Mouse (Mus musculus) C2C12 (cell line): ENCODE measurements around the gene Nfatc4. TPM values are rescaled to one million over a fixed set of nuclear protein-coding genes. Genes with fewer than 3 reads are reported as not detected.

Experiments used
- H3K27me3 ChIP-seq: one replicate; pipeline ENCODE4 v1.6.1; 2011; ENCODE audit not compliant: control insufficient read depth, insufficient read depth, insufficient read length
- H3K36me3 ChIP-seq: one replicate; pipeline ENCODE4 v1.6.1; 2011; ENCODE audit not compliant: control insufficient read depth, insufficient read depth
- H3K4me3 ChIP-seq: one replicate; pipeline ENCODE4 v1.5.1; 2011; ENCODE audit warnings: mild to moderate bottlenecking, control low read depth; ENCODE audit not compliant: poor library complexity, insufficient read depth, severe bottlenecking
- H3K79me2 ChIP-seq: one replicate; pipeline ENCODE4 v1.6.1; 2011; ENCODE audit not compliant: control insufficient read depth, insufficient read depth
- H3K79me3 ChIP-seq: one replicate; pipeline ENCODE4 v1.6.1; 2011; ENCODE audit warnings: low read depth, control low read depth
- H3ac ChIP-seq: one replicate; pipeline ENCODE3; 2011; ENCODE audit warnings: low read depth; ENCODE audit not compliant: control insufficient read depth, insufficient read length
- CEBPB ChIP-seq: IDR thresholded peaks from one replicate; pipeline ENCODE4 v1.6.1; 2011; ENCODE audit warnings: low read depth, mild to moderate bottlenecking, control low read depth, moderate library complexity
- CTCF ChIP-seq: IDR thresholded peaks from one replicate; pipeline ENCODE4 v1.5.1; 2011; ENCODE audit not compliant: control insufficient read depth, insufficient read depth, insufficient read length
- FOSL1 ChIP-seq: IDR thresholded peaks from one replicate; pipeline ENCODE4 v1.8.0; 2011; ENCODE audit warnings: mild to moderate bottlenecking, low read length; ENCODE audit not compliant: poor library complexity, insufficient read depth, severe bottlenecking
- MAX ChIP-seq: IDR thresholded peaks from one replicate; pipeline ENCODE4 v1.6.1; 2011; ENCODE audit warnings: mild to moderate bottlenecking, control low read depth
- MYOD1 ChIP-seq: IDR thresholded peaks from one replicate; pipeline ENCODE4 v1.6.1; 2011; ENCODE audit warnings: low read depth; ENCODE audit not compliant: control insufficient read depth, insufficient read length
- MYOG ChIP-seq: IDR thresholded peaks from one replicate; pipeline ENCODE4 v1.6.1; 2011; ENCODE audit not compliant: control insufficient read depth, insufficient read length; ENCODE audit errors: extremely low read depth
- USF1 ChIP-seq: IDR thresholded peaks from one replicate; pipeline ENCODE4 v1.6.1; 2011; ENCODE audit warnings: low read depth, mild to moderate bottlenecking, control low read depth, moderate library complexity
- polyA plus RNA-seq: library from polyadenylated mRNA; unstranded; fragments of >200 nt; fragmentation: generic; extraction: Trizol; gene quantifications from one replicate; pipeline ENCODE4 v1.2.1, GENCODE M21; 2012; ENCODE audit warnings: missing spikeins

The Nfatc4 gene
- polyA plus RNA-seq, 1 experiment, result 1.2 TPM

GRCm38 (mm10) chr14:55795380-55796163 is 27.4 kb upstream of the Nfatc4 start:
- no peak overlapping the region for H3K4me3 ChIP-seq
- H3K79me2 ChIP-seq, result no peaks in the 10 kb centered on the region
- H3ac ChIP-seq, result no peak overlapping the region
- H3K27me3 ChIP-seq, result no peaks in the 10 kb centered on the region
- H3K36me3 ChIP-seq, result no peaks in the 10 kb centered on the region
- TF ChIP-seq MYOG, result no peak
- TF ChIP-seq MYOD1, result peak; percentile 78
- no peaks in the 10 kb centered on the region for H3K79me3 ChIP-seq

GRCm38 (mm10) chr14:55814885-55815284 is 8.1 kb upstream of the Nfatc4 start:
- Histone ChIP-seq H3K79me3 (no peaks in the 10 kb centered on the region), H3ac (no peak overlapping the region), H3K79me2 (no peaks in the 10 kb centered on the region), H3K4me3 (no peak overlapping the region), H3K27me3 (no peaks in the 10 kb centered on the region), H3K36me3 (no peaks in the 10 kb centered on the region)
- TF ChIP-seq CTCF (no peak), USF1 (no peak), MYOD1 (no peak), FOSL1 (no peak), CEBPB (no peak), MYOG (no peak), MAX (no peak)

- Histone ChIP-seq H3ac (no peak overlapping the region), H3K4me3 (no peak overlapping the region), H3K27me3 (no peaks in the 10 kb centered on the region), H3K79me2 (no peaks in the 10 kb centered on the region), H3K36me3 (no peaks in the 10 kb centered on the region), H3K79me3 (no peaks in the 10 kb centered on the region)
- no peak for TF ChIP-seq CEBPB
- no peak for TF ChIP-seq FOSL1
- TF ChIP-seq MYOD1, result no peak
- no peak for TF ChIP-seq MAX
- TF ChIP-seq USF1, result no peak
- TF ChIP-seq MYOG, result no peak
- TF ChIP-seq CTCF, result no peak
Measured at GRCm38 (mm10) chr14:55815310-55815751, 7.6 kb upstream of the Nfatc4 start.

GRCm38 (mm10) chr14:55819845-55820405 is 3.0 kb upstream of the Nfatc4 start:
- H3K27me3 ChIP-seq, result no peaks in the 10 kb centered on the region
- TF ChIP-seq FOSL1 (no peak), USF1 (no peak), CEBPB (no peak), MAX (no peak)
- H3K36me3 ChIP-seq, result no peaks in the 10 kb centered on the region
- no peaks in the 10 kb centered on the region for H3K79me3 ChIP-seq
- H3K4me3 ChIP-seq, result no peak overlapping the region
- no peak overlapping the region for H3ac ChIP-seq
- H3K79me2 ChIP-seq, result no peaks in the 10 kb centered on the region

- Histone ChIP-seq H3K4me3 (no peak overlapping the region), H3K79me2 (no peaks in the 10 kb centered on the region), H3ac (no peak overlapping the region), H3K27me3 (no peaks in the 10 kb centered on the region), H3K79me3 (no peaks in the 10 kb centered on the region), H3K36me3 (no peaks in the 10 kb centered on the region)
- TF ChIP-seq FOSL1 (no peak), CTCF (no peak), MYOG (no peak), USF1 (no peak), MAX (no peak), MYOD1 (no peak)
Measured at GRCm38 (mm10) chr14:55820576-55820975, 2.4 kb upstream of the Nfatc4 start.

- no peaks in the 10 kb centered on the region for H3K79me3 ChIP-seq
- H3ac ChIP-seq, result no peak overlapping the region
- TF ChIP-seq USF1 (no peak), CTCF (peak; percentile 93), MAX (peak; percentile 53)
- no peak overlapping the region for H3K4me3 ChIP-seq
- H3K79me2 ChIP-seq, result no peaks in the 10 kb centered on the region
- no peaks in the 10 kb centered on the region for H3K27me3 ChIP-seq
- no peaks in the 10 kb centered on the region for H3K36me3 ChIP-seq
Measured at GRCm38 (mm10) chr14:55822435-55822990, 431 bp upstream of the Nfatc4 start.
